Mouse (Mus musculus) heart, adult 2 months (tissue): ENCODE measurements around the gene Scfd2. TPM values are rescaled to one million over a fixed set of nuclear protein-coding genes. Genes with fewer than 3 reads are reported as not detected.
A peak's percentile ranks its signal among the peaks of the same experiment; 100 is the strongest.

Experiments used
- DNase-seq, 2 experiments: peaks; one replicate each; pipeline ENCODE4 v3.0.0; 2021
- H3K27ac ChIP-seq: fragments of 200-600 bp; 2 replicates; pipeline ENCODE4 v1.8.1; 2022
- H3K27me3 ChIP-seq: fragments of 200-500 bp; 2 replicates; pipeline ENCODE4 v1.6.1; 2012; ENCODE audit warnings: mild to moderate bottlenecking, low read length, inconsistent platforms, mixed read lengths; ENCODE audit not compliant: control insufficient read depth, insufficient read depth
- H3K36me3 ChIP-seq: fragments of 200-500 bp; 2 replicates; pipeline ENCODE4 v1.6.1; 2012; ENCODE audit warnings: low read length, inconsistent platforms; ENCODE audit not compliant: control insufficient read depth, insufficient read depth
- H3K4me1 ChIP-seq: fragments of 200-500 bp; 2 replicates; pipeline ENCODE4 v1.6.1; 2011; ENCODE audit warnings: low read length; ENCODE audit not compliant: control insufficient read depth, insufficient read depth
- H3K4me3 ChIP-seq: fragments of 200-600 bp; 2 replicates; pipeline ENCODE4 v1.8.1; 2022
- H3K79me2 ChIP-seq: fragments of 200-500 bp; replicated peaks from 2 replicates; pipeline ENCODE4 v1.6.1; 2012; ENCODE audit warnings: mild to moderate bottlenecking, inconsistent platforms, low read length, moderate library complexity, mixed read lengths; ENCODE audit not compliant: control insufficient read depth, insufficient read depth
- H3K9ac ChIP-seq: fragments of 200-500 bp; 2 replicates; pipeline ENCODE4 v1.6.1; 2012; ENCODE audit warnings: low read depth, mild to moderate bottlenecking, control low read depth, inconsistent platforms, low read length, mixed read lengths
- CTCF ChIP-seq: fragments of 200-600 bp; IDR thresholded peaks from 2 replicates; pipeline ENCODE4 v1.8.1; 2022; ENCODE audit warnings: antibody characterized with exemption, mild to moderate bottlenecking, moderate library complexity
- EP300 ChIP-seq: fragments of 200-500 bp; IDR thresholded peaks from 2 replicates; pipeline ENCODE4 v1.6.1; 2011; ENCODE audit warnings: low read depth, low read length, control low read depth; ENCODE audit not compliant: insufficient read depth
- POLR2A ChIP-seq: fragments of 200-500 bp; IDR thresholded peaks from 2 replicates; pipeline ENCODE4 v1.6.1; 2011; ENCODE audit warnings: mild to moderate bottlenecking, low read depth, low read length, control low read depth; ENCODE audit not compliant: insufficient read depth
- WGBS: fragments of 180-500 bp; shearing (Covaris S2); methylation state at CpG from one replicate; pipeline ENCODE4 v1.1.7; 2018; 5-methylcytosine and 5-hydroxymethylcytosine counted together
- intact Hi-C: fragments of 180-260 bp; cut with DNase I; formaldehyde crosslinking; loops from one replicate; pipeline ENCODE4 v1.15.1; 2025
- polyA plus RNA-seq: library from polyadenylated mRNA; depleted of rRNA; stranded (reverse); fragments of >200 nt; gene quantifications from 2 replicates; pipeline ENCODE4 v1.2.3, GENCODE M21; 2012
- total RNA-seq, 2 experiments: library from RNA; stranded (reverse); gene quantifications; 2 replicates each; pipeline ENCODE4 v1.2.3; 2021

Scfd2 gene
- total and polyA plus RNA-seq, 3 experiments, result 9.1 to 13.9 (median 11.9) TPM

GRCm38 (mm10) chr5:74365984-74366709, 165.4 kb downstream of the Scfd2 start:
- TF ChIP-seq EP300 (no peak), POLR2A (no peak), CTCF (no peak)
- H3K27me3 ChIP-seq, result no peaks in the 10 kb centered on the region
- H3K79me2 ChIP-seq, result no peaks in the 10 kb centered on the region
- H3K36me3 ChIP-seq, result no peaks in the 10 kb centered on the region
- no peak overlapping the region for H3K27ac ChIP-seq
- H3K4me1 ChIP-seq, result no peaks in the 10 kb centered on the region
- DNase-seq, result no peak
- intact Hi-C loops, result no loop called here
- H3K9ac ChIP-seq, result no peak overlapping the region
- 61% methylated on average over 4 of the region's 4 CpGs for WGBS
- H3K4me3 ChIP-seq, result no peak overlapping the region

DNA sequence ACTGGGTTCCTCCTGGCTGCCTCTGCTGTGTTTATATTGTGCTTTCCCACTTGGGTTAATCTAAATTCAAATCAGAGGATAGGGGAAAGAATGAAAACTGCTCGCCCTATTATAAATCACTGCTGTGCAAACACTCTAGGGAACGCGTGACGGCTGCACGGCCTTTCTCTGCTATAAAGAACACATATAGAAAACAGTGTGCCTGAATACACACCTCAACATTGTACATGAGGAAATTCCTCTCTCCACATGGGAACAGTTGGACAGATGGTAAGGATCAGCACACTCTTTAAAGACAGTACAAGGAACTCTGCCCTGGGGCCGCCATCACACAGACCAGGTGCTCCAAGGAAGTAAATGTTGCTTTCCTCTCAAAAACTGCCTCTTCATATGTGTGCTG, 166.2 kb downstream of the Scfd2 start:
- intact Hi-C loops, result no loop called here
- no peak overlapping the region for H3K4me3 ChIP-seq
- DNase-seq, result no peak
- H3K79me2 ChIP-seq, result no peaks in the 10 kb centered on the region
- H3K36me3 ChIP-seq, result no peaks in the 10 kb centered on the region
- no peak overlapping the region for H3K9ac ChIP-seq
- 94% methylated on average over 6 of the region's 6 CpGs for WGBS
- H3K27me3 ChIP-seq, result no peaks in the 10 kb centered on the region
- H3K27ac ChIP-seq, result no peak overlapping the region
- no peaks in the 10 kb centered on the region for H3K4me1 ChIP-seq
- TF ChIP-seq POLR2A, result no peak
- TF ChIP-seq CTCF, result no peak
- TF ChIP-seq EP300, result no peak

GRCm38 (mm10) chr5:74363296-74363695, 168.3 kb downstream of the Scfd2 start:
- DNase-seq, result no peak
- no peak for TF ChIP-seq CTCF
- no peak for TF ChIP-seq EP300
- no peak for TF ChIP-seq POLR2A
- no peaks in the 10 kb centered on the region for H3K79me2 ChIP-seq
- H3K4me3 ChIP-seq, result no peak overlapping the region
- intact Hi-C loops, result no loop called here
- no peaks in the 10 kb centered on the region for H3K36me3 ChIP-seq
- H3K4me1 ChIP-seq, result no peaks in the 10 kb centered on the region
- H3K27ac ChIP-seq, result no peak overlapping the region
- no peaks in the 10 kb centered on the region for H3K27me3 ChIP-seq
- 29% methylated on average over 1 of the region's 1 CpGs for WGBS
- H3K9ac ChIP-seq, result no peak overlapping the region

GRCm38 (mm10) chr5:74361531-74361930, 170.0 kb downstream of the Scfd2 start:
- no peaks in the 10 kb centered on the region for H3K27me3 ChIP-seq
- no peak overlapping the region for H3K9ac ChIP-seq
- peak in 1 of 2 experiments; percentile 35 for DNase-seq
- H3K4me1 ChIP-seq, result no peaks in the 10 kb centered on the region
- no peak for TF ChIP-seq CTCF
- no peak for TF ChIP-seq EP300
- no peak for TF ChIP-seq POLR2A
- H3K79me2 ChIP-seq, result no peaks in the 10 kb centered on the region
- intact Hi-C loops, result no loop called here
- no peaks in the 10 kb centered on the region for H3K36me3 ChIP-seq
- no peak overlapping the region for H3K4me3 ChIP-seq
- no peak overlapping the region for H3K27ac ChIP-seq
- 35% methylated on average over 5 of the region's 5 CpGs for WGBS

DNA sequence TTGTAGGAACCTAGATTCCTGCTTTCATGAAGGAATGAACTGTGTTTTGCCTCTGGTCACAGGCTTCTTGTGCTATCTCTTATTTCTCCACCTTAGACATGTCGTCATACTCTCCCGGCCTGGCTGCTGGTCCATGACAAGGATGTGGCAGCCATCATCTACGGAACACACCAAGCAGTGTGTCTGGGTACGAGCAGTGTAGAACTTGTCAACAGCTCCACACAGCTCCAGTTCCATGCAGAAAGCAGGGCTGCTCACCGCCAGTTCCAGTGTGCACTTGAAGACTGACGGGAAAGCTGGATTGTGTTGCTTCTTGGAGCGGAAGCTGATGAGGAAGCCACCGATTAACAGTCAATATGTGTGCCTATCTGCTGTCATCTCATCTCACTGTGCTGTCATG, 173.5 kb downstream of the Scfd2 start:
- intact Hi-C loops, result no loop called here
- Histone ChIP-seq H3K79me2 (no peaks in the 10 kb centered on the region), H3K27ac (no peak overlapping the region), H3K4me3 (no peak overlapping the region), H3K9ac (no peak overlapping the region), H3K4me1 (no peaks in the 10 kb centered on the region), H3K36me3 (no peaks in the 10 kb centered on the region), H3K27me3 (no peaks in the 10 kb centered on the region)
- DNase-seq, result no peak
- WGBS, result 73% methylated on average over 8 of the region's 8 CpGs
- TF ChIP-seq POLR2A (no peak), CTCF (no peak), EP300 (no peak)

GRCm38 (mm10) chr5:74355416-74356177, 176.0 kb downstream of the Scfd2 start:
- no peaks in the 10 kb centered on the region for H3K27me3 ChIP-seq
- intact Hi-C loops, result no loop called here
- DNase-seq, result no peak
- H3K9ac ChIP-seq, result no peak overlapping the region
- no peak overlapping the region for H3K4me3 ChIP-seq
- TF ChIP-seq CTCF (no peak), POLR2A (no peak), EP300 (no peak)
- no peaks in the 10 kb centered on the region for H3K36me3 ChIP-seq
- H3K27ac ChIP-seq, result no peak overlapping the region
- no peaks in the 10 kb centered on the region for H3K4me1 ChIP-seq
- WGBS, result 75% methylated on average over 2 of the region's 2 CpGs
- no peaks in the 10 kb centered on the region for H3K79me2 ChIP-seq
